Mouse (Mus musculus) fat pad, adult 2 months (tissue): Measurements from ENCODE around the gene Steap2.
"Not testable (repeated sequence)": the region's sequence is repeated elsewhere in the genome, so short reads cannot be mapped to it uniquely, and the experiment has no call there.

Experiments
- DNase-seq: peaks from one replicate; pipeline ENCODE4 v3.0.0-alpha.2; 2011; ENCODE audit warnings: low read depth, low spot score; ENCODE audit errors: extremely low read depth

The Steap2 gene

DNA sequence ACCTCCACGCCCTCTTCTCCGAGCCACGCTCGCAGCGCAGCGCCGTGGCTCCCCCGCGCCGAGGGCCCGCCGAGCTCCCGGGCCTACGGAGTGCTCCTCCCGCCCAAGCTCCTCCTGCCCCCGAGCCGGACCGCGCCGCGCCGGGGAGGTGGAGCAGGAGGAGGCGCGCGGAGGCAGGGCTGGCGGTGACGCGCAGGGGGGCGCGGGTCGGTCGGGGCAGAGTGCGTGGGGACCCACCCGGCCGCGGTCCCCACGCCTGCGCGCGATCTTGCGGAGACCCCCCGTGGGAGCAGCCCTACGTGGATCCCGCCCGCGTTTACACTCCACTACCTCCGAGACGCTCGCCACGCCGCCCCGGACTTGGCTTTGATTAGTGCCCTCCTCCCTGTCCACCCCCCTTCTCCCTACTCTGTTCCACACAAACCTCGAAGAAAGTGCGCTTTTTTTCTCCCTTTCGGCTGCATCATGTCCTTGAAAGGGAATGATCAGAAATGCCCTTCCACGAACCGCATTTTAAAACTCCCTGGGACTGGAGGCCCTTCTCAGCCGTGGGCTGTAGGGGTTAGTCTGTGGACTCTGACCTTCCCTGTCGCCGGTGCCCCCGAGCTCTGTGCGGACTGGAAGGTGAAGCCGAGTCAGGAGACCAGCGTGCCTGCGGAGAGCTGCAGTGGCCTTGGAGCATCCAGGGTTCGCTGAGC is at the start of gene Steap2:
Gene Steap2 (minus strand): TSS at position 623 of the 698 bp plus-strand sequence.
- DNase-seq: no peak

DNA sequence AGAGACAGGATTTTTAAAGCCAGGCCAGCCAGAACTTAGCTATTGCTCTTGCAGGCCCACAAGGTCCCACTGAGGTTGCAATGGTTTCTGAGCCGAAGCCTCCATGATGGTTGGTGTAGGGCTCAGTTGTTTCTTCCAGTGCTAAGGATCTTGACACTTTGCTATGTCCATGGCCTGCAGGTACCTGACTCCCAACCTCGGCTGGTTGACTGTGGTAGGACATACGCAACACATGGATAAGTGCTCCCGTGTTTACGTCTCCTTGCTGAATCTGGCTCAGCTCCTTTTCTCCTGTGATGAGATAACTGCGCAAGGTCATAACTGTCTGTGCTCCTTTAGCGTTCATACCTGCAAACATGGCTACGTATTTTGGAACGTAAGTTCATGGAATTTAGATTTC is 40.1 kb upstream of the Steap2 start:
- DNase-seq: no peak

DNA sequence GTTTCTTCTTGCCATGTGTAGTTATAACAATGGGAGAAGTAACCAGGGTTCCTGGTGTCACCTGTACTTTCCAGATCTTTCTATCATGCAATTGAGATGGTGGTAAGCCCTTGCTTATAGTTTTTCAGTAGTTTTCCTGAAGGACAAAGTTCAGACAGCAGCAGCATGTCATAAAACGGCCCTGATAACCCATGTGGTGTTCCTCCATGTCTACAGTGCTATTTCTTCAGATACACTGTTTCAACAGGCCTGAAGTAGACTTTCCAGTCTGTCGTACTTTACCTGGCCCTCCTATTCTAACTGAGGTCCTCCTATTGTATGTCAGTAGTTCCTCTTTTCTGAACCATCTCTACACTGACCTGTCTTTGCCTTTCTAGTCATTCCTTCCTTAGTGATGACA is 38.5 kb upstream of the Steap2 start:
- DNase-seq: no peak

DNA sequence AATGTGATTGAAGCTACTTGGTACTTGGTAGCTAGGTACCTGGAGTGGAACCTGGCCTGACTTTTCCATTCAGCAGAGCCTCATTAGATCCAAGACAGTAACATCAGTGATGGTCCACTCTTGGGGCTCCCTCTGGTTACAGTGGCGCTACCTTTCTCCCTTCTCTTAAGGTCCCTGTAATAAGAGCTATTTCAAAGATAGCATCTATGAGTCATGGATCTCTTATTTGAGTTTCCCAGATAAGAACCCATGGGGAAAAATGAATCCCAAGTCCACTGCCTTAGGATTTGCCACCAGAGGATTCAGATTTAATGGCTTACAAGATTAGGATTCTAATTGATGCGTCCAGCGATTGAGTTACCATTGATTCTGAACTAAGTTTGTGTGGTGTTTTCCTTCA is 37.8 kb upstream of the Steap2 start:
- no peak for DNase-seq

DNA sequence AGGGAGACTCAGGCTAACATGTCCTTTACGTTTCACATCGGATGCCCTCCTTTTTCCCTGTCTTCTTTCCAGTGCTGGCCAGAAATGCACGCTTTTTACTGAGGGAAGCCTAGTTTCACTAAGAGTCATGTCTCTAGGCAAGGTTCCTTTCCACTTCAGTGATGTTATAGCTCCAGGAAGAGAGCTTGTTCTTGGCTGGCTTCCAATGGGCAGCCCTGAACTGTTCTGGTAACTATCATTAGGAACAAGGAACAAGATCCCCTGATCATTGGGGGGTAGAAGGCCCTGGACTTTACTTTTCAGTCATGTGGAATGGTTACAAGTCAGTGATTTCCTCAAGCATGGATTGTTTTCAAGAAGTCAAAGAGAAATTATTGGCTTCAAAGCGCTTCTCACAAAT is 35.5 kb upstream of the Steap2 start:
- no peak for DNase-seq

DNA sequence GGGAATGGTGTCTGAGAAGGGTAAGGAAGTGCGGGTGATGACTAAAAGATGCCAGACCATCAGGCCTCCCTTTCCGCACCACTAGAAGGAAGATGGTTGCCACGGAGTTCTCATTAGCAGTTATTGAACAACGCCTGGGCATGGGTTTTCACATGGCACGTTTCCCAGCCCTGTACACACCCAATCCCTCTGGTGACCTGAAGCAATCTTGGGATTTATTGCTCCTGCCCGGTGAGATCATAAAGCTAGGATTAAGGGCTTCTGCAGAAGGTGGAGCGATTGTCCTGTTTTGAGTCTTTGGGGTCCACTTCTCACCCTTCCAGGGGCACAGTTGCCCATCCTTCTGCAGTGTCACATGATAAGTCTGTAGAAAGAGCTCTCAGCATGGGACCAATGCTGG is 27.8 kb upstream of the Steap2 start:
- peak; percentile 42 for DNase-seq

DNA sequence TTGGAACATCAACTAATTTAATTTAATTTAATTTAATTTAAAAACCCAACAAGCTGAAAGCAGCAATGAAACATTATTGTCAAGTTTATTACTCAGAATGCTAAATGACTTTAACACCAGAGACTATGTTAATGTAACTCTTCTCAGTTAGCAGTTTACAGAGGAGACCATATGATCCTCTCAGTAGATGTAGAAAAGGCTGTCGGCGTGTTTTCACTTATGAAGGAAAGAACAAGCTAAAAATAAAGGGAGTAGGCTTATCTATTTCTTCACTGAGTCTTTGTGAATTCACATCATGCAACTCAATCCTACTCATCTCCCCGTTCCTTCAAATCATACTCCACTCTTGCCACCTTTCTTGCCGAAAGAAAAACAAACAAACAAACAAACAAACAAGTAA is 16.7 kb upstream of the Steap2 start:
- DNase-seq: no peak

DNA sequence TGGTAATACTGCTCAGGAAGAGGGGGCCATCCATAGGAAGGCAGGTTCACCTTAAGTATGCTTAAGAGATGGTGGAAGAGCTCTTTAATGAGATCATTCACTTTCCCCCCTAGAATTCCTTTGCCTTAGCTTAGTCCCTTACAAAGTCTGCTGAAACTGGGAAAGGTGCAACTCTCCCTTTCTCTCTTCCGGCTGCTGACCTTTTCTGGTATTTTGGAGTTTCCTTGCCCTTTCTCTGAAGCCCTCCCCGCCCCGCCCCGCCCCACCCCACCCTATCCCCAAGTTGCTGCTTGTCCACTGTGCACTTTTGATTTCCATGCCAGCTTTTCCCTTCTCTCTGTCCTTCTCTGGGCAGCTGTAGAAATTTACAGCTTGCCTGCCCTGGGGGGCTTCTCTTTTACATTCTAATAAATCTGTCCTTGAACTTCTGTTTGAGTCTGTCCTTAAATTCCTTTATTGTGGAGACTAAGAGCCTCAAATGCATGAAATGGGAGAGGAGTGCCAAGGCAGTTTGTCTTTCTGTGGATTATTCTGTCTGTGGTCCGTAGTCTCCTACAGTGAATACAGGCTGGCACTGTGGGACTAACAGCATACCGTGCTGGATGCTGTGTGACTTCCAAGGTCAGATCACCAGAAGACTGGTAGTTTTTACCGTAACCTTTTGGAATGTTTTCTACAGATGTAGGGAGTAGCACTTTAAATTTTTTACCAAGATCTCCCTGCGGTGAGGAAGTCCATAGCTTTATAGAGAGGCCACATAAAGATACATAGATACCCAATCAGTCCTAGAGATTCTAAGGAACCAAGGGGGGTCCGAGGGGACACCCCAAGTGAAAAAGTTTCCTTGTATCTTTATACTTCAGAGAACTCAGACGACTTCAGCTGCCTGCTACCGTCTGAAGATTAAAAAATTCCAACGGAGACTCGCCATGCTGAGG is 13.2 kb upstream of the Steap2 start:
- DNase-seq: no peak

DNA sequence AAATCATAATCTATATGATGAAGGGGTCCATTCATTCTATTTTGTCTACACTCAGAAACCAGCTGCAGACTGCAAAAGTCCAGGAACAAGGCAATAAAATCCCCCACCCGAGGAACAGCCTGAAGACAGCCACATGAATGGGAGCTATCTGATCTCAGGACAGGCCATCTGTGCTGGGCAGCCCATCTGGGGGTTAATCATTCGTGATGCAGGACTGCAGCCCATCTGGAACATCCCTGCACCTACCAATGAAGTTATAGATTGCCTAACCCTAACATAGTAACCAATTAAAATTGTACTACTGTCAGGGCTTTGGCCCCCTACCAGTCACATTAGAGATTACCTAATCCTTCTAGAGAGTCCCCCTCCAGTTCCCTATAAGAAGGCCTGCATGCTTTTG is 10.6 kb upstream of the Steap2 start:
- DNase-seq: no peak

DNA sequence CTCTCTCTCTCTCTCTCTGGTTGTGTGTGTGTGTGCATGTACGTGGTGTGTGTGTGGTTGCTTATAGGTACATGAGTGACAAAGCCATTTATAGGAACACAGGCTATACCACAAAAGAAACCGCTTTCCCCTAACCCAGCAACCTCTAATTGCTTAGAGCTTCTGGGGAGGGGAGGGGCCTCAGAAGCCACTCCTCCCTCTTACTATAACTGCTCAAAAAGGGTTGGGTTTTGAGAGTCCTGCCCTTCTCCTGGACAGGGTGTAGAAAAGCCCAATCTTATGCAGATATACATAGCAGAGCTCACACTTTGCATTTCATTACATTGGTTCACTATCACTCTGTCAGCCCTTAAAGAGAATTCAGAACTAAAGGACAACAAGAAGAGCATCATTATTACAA is 6.0 kb upstream of the Steap2 start:
- DNase-seq: no peak

DNA sequence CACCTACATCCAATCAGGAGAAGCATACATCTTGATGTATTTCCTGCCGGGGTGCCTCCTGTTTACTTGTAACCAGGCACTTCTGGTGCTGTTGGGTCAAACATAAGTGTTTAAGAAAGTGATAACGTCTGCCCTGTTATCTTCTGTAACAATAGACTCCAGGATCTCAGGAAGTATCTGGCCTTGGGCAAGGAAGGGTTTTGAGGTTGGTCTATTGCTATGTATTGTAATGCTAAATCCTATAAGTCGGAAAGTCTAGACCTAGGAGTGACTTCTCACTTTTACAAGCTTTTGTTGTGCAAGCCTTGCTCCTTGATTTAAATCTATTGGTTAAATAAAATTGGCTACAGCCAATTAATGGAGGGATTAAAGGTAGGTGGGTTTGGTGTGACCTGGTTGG is 4.5 kb upstream of the Steap2 start:
- DNase-seq: no peak

DNA sequence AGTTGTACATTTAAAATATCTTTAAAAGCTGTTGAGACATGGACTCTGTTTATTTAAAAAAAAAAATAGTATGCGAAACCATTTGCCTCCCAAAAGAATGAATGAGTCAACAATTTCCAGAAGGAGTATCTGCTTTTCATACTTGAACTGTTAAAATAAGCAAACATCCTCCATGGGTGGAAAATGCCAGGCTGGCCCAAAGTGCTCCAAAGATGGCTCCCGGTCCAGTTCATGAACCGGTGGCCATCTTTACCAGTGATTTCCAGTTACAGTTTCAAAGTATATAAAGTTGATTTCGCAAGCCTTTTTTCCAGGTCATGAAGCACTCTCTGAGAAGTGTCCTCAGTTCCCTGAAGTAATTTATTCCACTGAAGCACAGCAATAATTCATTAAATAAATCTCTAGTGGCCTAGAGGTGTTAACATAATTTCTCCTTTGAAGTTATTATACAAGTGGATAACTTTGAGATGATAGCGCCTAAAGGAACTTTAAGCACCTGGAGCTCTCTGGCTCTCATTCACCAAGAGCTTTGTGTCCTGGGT is 1.1 kb upstream of the Steap2 start:
- DNase-seq: peak; percentile 30

DNA sequence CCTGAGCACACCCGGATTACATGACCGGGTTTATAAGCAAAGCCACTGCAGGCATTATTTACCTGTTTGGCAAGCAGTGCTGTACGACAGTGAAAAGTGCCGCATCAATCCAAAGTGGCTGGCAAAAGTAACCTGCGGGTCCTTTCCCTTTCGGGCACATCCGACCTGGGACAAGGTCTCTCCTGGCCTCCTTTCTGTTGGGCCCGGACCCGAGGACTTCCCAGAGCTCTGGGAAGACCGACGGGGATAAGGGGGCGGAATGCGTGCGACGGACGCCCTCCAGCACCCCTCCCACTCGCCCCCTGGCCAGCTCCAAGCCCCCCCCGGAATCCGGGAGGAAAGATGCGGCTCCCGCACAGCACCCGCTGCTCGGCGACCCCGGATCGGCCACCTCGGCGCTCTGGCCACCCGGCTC is 830 bp downstream of the Steap2 start:
- no peak for DNase-seq

DNA sequence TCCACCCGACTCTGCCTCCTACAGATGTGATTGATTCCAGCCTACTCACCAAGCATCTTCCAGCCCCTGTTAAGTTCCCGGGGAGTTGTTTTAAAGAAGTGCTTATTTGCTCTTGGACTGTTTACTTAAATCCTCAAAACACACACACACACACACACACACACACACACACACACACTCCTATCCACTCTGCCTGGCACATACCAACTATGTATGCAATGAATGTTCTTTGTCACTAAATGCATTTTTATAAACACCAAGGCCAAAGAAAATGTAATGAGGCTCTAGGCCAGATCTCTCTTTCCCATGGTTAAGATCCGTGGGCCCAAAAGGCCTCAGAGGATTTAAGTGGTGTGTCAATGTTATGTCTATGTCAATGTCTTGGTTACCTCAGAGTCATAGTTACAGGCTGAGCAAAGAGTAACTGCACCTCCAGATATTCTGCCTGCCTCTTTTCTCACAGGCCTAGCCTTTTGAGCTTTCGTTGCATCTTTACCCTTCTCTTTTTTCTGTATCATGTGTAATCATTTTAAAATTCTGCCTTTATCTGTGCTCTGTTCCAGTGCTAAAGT is 2.1 kb downstream of the Steap2 start:
- no peak for DNase-seq

DNA sequence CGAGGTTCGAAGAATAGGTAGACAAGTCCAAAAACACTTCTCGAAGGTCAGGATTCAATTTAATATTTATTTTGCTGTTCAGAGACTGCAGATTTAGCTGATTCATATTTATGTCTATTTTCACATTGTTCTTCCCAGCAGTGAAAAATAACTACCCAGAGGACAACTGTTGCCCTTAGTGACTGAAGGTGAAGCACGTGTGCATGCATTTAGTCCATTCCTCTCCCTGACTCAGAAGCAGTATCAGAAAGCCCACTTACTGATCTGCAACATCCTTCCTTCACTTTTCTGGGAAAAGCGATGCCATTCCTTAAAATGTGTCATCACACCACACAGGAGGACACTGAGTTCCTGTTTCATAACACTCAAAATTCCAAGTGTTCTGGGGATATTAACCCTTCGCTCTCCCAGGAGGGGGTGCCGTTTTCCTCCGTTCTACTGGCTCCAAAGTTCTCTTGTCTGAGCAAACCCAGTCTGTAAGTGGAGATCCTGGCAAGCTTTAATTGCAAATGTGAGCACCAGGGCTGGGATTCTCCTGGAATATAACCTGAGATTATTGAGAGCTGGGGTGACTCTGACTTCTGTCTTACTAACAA is 5.3 kb downstream of the Steap2 start:
- DNase-seq: no peak

DNA sequence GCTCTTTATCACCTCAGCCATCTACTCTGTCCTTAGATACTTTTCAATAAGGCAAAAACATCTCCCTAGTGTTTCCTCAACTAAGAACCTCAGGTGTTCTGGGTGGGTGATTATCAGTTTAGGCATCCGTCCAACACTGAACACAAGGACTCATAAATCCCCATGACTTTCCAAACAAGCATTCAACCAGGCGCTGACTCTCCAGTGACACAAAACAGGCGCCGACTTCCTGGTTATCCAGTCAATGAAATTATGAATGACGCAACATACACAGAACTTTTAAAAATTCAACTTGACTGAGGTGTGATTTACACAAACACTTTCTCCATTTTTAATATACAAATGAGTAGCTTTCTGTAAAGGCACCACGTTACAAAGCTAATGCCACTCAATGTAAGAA is 6.2 kb downstream of the Steap2 start:
- no peak for DNase-seq

DNA sequence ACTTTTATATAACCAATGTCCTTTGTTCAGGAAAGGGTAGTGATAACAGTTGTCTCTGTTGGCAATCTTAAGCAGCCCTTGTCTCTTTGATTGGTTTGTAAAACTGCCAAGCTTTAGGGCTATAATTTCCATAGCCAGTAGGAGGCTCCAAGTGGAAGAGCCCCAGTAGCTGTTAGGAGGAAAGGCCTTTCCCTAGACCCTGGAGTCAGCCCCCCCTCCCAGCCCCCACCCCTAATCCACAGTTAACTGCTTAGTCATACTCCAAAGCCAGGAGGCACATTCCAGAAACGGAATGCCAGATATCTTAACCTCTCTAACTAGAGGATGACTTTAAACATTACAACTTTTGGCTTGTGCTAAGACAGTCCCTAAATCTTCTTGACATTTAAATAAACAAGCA is 7.4 kb downstream of the Steap2 start:
- no peak for DNase-seq

DNA sequence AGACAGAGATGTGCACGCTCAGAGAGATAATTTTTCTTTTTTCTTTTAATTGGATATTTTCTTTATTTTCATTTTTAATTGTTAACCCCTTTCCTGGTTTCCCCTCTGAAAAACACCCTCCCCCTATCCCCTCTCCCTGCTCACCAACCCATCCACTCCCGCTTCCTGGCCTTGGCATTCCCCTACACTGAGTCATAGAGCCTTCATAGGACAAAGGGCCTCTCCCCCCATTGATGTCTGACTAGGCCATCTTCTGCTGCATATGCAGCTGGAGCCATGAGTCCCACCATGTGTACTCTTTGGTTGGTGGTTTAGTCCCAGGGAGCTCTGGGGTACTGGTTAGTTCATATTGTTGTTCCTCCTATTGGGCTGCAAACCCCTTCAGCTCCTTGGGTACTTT is 9.4 kb downstream of the Steap2 start:
- not testable (repeated sequence) for DNase-seq

DNA sequence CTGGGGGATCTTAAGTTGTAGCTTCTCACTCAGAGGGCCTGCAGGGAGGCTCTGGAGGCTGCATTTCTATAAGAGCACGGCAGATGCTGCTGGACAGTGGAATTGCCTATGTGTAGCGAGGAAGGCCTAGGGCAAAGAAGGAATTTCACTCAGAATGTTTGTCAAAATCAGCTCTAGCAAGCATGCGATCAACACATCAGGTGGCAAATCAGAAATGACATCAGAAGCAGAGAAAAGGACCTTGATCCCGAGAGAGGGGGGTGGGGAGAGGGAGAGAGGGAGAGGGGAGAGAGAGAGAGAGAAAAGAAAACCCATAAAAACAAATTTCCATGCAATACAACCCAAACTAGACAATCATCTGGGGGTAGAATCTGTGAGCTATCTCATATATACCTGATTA is 11.1 kb downstream of the Steap2 start:
- no peak for DNase-seq

DNA sequence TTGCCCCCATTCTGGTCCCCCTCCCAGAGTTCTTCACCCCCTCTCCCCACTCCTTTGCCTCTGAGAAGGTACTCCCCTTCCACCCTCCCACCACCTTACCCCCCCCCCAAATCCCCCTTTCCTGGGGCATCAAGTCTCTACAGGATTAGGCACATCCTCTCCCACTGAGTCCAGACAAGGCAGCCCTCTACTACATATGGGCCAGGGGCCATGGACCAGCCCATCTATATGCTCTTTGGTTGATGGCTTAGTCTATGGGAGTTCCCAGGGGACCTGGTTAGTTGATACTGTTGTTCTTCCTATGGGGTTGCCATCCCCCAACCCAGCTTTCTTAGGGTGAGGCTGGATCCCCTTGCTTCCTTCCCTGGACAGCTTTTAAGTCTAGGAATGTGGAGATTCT is 14.9 kb downstream of the Steap2 start:
- DNase-seq: no peak

DNA sequence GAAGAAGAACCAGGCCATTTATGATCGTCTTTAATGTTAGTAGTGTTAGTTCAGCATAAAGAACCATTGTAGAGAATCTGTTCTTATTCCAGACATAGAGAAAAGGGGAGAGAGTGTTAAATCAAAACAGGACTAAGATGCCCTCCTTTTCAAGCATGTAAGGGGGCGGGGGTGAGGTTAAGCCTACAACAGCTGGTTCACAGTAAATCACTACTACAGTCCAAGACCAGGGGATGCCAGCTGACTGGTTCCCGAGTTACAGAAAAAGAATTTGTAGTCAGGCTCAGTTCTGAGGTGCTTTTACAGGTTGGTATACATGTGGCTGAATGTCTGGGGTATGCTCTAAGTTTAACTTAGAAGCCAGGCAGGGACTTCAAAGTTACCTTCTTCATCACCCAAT is 18.3 kb downstream of the Steap2 start:
- no peak for DNase-seq
